Mouse (Mus musculus): Measurements from ENCODE around the gene Them7. TPM values are rescaled to one million over a fixed set of nuclear protein-coding genes. Genes with fewer than 3 reads are reported as not detected.

Gene Them7
- polyA plus RNA-seq, 1 experiment from 2014 or later = 0.55 TPM

DNA sequence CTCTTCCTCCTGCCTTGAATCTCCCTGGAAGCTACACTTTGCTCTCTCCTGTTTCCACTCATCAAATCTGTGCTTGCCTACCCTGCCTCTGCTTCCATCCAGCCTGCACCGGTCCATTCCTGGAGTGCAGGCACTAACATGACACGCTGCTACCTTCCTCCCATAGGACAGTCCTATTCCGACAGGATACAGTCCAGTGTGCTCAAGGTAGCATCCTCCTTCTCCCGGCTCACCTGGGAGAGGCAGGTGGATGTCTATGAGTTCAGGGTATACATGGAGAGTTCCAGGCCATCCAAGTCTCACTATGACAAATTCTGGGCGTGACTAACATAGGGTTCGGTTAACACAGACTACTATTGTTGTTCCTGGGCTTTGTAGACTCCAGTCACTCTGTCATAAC lies 148.0 kb downstream of the Them7 start:
- H3K36me3 ChIP-seq (replicated peaks) = no peaks in the 10 kb centered on the region
- H3K4me1 ChIP-seq = peaks cover 11% of the 10 kb centered on the region
- no peak overlapping the region for H3K4me3 ChIP-seq
- no peak overlapping the region for H3K27ac ChIP-seq
- H3K9me3 ChIP-seq = no peaks in the 10 kb centered on the region
- DNase-seq (ENCODE audit: extremely low spot score, low spot score) = no peak
- peaks cover 41% of the 10 kb centered on the region for H3K27me3 ChIP-seq (ENCODE audit: poor library complexity, severe bottlenecking)
- 90% methylated on average over 6 of the region's 6 CpGs for WGBS

DNA sequence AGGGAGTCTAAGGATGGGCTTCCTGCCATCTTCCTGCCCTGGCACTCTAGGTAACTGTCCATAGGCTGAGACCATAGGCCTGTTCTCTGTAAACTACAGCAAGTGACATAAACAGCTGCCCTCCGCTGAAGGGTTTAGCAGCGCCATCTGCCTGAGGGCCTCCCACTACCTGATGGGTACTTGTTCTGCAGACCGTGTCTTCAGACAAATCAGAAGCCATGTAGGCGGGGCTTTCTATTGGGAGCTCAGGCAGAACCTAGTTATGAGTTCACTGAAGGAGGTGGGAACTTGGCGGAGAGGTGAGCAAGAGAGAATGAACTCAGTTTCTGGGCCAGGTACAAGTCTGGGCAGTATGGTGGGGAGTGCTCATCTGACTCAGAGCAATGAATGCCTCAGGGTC lies 148.6 kb downstream of the Them7 start:
- Histone ChIP-seq H3K27ac (no peak overlapping the region), H3K4me1 (peaks cover 11% of the 10 kb centered on the region), H3K27me3 (ENCODE audit: poor library complexity, severe bottlenecking) (peaks cover 41% of the 10 kb centered on the region), H3K36me3 (replicated peaks) (no peaks in the 10 kb centered on the region), H3K4me3 (no peak overlapping the region), H3K9me3 (no peaks in the 10 kb centered on the region)
- WGBS = 89% methylated on average over 5 of the region's 5 CpGs
- no peak for DNase-seq (ENCODE audit: extremely low spot score, low spot score)

DNA sequence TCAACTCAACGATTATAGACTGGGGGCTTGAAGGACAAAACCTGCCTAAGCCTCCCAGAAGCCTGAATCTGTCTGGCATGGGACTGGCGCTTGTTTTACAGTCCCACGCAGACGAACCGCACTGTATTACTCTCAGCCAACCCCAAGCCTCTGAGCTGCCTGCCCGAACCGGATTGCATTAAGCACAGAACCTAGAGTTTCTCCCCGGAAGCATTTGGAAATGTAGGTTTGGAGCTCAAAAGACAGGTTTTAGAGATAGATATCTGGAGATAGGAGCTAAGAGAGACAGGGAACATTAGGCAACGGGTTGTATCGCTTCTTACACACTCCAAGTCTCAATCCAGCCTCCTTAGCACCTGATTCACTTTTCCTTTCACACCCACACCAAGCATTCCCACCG lies 149.5 kb downstream of the Them7 start:
- H3K36me3 ChIP-seq (replicated peaks) = no peaks in the 10 kb centered on the region
- peaks cover 41% of the 10 kb centered on the region for H3K27me3 ChIP-seq (ENCODE audit: poor library complexity, severe bottlenecking)

DNA sequence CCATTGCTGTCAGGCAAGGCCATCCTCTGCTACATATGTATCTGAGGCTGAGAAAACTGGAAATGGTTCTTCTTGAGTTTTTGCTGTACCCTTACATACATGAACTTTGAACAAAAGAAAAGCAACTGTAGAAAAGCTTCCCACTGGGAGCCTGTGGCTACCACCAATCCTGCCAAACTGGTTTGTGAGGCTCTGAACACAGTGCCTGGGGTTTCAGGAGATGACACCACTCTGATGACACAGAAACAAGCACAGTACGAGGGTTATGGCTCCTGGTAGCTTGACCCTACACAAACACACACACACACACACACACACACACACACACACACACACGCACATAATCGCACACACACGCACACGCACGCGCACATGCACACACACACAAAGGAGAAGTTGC lies 151.1 kb downstream of the Them7 start:
- H3K9me3 ChIP-seq = no peaks in the 10 kb centered on the region
- peaks cover 8% of the 10 kb centered on the region for H3K4me1 ChIP-seq
- no peak for DNase-seq (ENCODE audit: extremely low spot score, low spot score)
- H3K27ac ChIP-seq = no peak overlapping the region
- peaks cover 33% of the 10 kb centered on the region for H3K27me3 ChIP-seq (ENCODE audit: poor library complexity, severe bottlenecking)
- H3K4me3 ChIP-seq = no peak overlapping the region
- H3K36me3 ChIP-seq (replicated peaks) = no peaks in the 10 kb centered on the region
- WGBS = 92% methylated on average over 7 of the region's 7 CpGs

More for the DNA sequence above, 149.5 kb downstream of the Them7 start:
- Histone ChIP-seq H3K4me1 (peaks cover 11% of the 10 kb centered on the region), H3K9me3 (no peaks in the 10 kb centered on the region), H3K27ac (no peak overlapping the region), H3K4me3 (no peak overlapping the region)
- 94% methylated on average over 11 of the region's 11 CpGs for WGBS
- no peak for DNase-seq (ENCODE audit: extremely low spot score, low spot score)

DNA sequence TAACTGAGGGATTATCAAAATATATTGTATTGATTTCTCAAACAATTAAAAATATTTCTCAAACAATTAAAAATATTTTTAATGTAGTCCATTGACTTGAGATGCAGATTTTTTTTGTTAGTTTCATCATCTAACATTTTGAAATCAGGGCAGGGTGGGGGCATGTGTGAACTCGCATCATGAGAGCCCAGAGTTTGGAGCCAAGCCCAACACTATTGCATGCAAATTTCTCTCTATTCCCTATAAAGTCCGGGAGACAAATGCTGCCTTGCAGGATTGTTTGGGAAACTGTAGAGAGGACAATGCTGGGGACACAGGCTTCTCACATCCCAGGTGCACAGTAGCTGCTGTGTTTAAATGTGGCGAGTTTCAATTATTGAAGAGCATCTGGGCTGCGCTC lies 151.6 kb downstream of the Them7 start:
- Histone ChIP-seq H3K4me3 (no peak overlapping the region), H3K27me3 (ENCODE audit: poor library complexity, severe bottlenecking) (peaks cover 28% of the 10 kb centered on the region), H3K4me1 (peaks cover 3% of the 10 kb centered on the region), H3K9me3 (no peaks in the 10 kb centered on the region), H3K27ac (no peak overlapping the region), H3K36me3 (replicated peaks) (no peaks in the 10 kb centered on the region)
- WGBS = 88% methylated on average over 4 of the region's 4 CpGs
- DNase-seq (ENCODE audit: extremely low spot score, low spot score) = no peak

DNA sequence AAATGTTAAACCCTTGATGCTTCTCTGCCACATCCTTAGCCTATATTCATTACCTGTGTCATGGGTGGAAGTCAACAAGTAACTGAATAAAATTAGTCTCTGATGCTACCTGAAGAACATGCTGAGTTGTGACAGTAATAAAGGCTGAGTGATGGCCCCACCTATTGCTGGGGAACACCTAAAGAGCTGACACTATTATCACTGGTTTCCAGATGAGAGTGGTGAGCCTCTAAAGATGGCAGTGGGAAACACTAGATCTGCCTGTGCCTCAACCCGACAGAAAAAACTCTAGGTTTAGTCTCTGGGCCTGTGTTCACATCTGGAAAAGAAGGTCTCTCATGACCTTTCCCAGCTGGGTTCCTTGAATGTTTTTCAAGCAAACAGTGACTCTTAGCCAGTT lies 155.6 kb downstream of the Them7 start:
- H3K9me3 ChIP-seq = no peaks in the 10 kb centered on the region
- WGBS = 62% methylated on average over 1 of the region's 1 CpGs
- peaks cover 7% of the 10 kb centered on the region for H3K36me3 ChIP-seq (replicated peaks)
- H3K27me3 ChIP-seq (ENCODE audit: poor library complexity, severe bottlenecking) = no peaks in the 10 kb centered on the region
- H3K4me3 ChIP-seq = no peak overlapping the region
- no peak for DNase-seq (ENCODE audit: extremely low spot score, low spot score)
- no peak overlapping the region for H3K27ac ChIP-seq
- no peaks in the 10 kb centered on the region for H3K4me1 ChIP-seq

DNA sequence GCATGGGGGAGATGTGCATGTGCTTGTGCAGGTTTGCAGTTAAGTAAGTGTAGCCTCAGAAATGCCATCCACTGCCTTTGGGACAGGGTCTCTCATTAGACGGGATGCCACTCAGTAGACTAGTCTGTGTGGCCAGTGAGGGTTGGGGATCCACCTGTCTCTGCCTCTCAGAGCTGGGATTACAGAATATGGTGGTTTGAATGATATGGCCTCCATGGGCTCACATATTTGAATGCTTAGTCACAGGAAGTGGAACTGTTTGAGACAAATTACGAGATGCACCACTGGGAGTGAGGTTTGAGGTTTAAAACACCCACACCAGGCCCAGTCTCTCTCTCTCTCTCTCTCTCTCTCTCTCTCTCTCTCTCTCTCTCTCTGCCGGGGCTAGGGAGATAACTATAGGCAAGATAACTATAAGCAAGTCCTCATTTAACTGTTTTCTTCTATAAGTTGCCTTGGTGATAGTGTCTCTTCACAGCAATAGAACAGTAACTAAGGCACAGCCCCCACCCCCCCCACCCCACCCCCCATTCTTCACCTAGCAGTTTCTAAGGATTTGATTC lies 156.7 kb downstream of the Them7 start:
- H3K36me3 ChIP-seq (replicated peaks) = peaks cover 18% of the 10 kb centered on the region
- H3K27me3 ChIP-seq (ENCODE audit: poor library complexity, severe bottlenecking) = no peaks in the 10 kb centered on the region
- DNase-seq (ENCODE audit: extremely low spot score, low spot score) = no peak
- H3K27ac ChIP-seq = no peak overlapping the region
- 89% methylated on average over 3 of the region's 3 CpGs for WGBS
- H3K4me1 ChIP-seq = no peaks in the 10 kb centered on the region
- H3K4me3 ChIP-seq = no peak overlapping the region
- no peaks in the 10 kb centered on the region for H3K9me3 ChIP-seq

DNA sequence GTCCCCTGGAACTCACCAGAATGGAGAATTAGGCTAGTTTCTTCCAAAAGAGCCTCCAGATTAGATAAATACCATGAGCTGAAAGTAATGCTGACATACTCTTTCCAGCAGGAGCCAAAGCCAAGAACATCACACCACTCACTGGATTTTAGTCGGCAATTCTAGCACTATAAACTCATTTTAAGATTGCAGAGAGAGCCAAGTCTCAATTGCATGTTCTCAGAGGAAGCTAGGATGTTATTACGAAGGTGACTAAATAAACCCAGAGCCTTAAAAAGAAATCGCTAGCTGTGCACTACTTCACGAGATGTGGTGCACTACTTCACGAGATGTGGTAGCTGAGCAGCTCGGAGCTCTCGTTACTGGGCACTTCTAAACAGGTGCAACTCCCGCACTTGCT lies 158.9 kb downstream of the Them7 start:
- DNase-seq (ENCODE audit: extremely low spot score, low spot score) = no peak
- Histone ChIP-seq H3K4me3 (no peak overlapping the region), H3K27me3 (ENCODE audit: poor library complexity, severe bottlenecking) (no peaks in the 10 kb centered on the region), H3K4me1 (no peaks in the 10 kb centered on the region), H3K36me3 (replicated peaks) (peaks cover 41% of the 10 kb centered on the region), H3K27ac (no peak overlapping the region), H3K9me3 (no peaks in the 10 kb centered on the region)
- 92% methylated on average over 8 of the region's 8 CpGs for WGBS

DNA sequence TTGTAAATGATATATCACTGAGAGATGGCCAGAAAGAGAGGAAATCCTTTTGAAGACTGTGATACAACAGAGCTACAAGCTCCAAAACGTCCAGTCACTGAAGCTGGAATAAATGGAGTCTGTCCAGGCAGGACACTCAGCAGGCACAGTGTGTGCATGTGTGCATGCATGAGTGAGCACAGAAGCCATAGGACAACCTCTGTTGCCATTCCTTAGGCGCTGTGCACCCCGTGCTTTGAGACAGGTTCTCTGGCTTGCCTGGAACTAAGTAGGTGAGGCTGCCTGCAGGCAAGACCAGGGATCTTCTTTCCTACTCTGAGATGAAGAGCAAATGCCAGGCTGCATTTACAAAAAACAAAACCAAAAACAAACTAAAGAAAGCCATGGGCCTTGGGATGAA lies 160.9 kb downstream of the Them7 start:
- WGBS = 77% methylated on average over 3 of the region's 3 CpGs
- H3K4me3 ChIP-seq = no peak overlapping the region
- H3K4me1 ChIP-seq = no peaks in the 10 kb centered on the region
- no peaks in the 10 kb centered on the region for H3K9me3 ChIP-seq
- no peaks in the 10 kb centered on the region for H3K27me3 ChIP-seq (ENCODE audit: poor library complexity, severe bottlenecking)
- no peak for DNase-seq (ENCODE audit: extremely low spot score, low spot score)
- H3K36me3 ChIP-seq (replicated peaks) = peaks cover 60% of the 10 kb centered on the region
- no peak overlapping the region for H3K27ac ChIP-seq

DNA sequence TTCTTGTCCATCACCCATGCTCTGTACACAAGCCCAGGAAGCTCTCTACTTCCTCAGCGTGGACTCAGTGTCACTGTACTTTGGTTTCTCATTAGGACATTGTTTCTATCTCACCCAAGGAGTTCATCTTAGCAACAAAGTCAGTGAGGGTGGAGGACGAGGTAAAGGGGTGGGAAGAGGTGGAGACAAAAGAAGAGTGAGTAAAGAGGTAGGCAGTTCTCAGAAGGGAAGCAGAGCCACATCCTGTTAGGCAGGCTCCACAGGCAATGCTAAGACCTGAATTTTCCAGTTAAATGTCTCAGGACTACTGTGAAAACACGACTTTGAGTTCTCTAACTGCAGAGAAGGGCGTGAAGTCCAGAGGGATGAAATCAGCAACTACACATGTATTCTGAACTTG lies 162.3 kb downstream of the Them7 start:
- no peak overlapping the region for H3K4me3 ChIP-seq
- H3K27me3 ChIP-seq (ENCODE audit: poor library complexity, severe bottlenecking) = no peaks in the 10 kb centered on the region
- WGBS = 90% methylated on average over 4 of the region's 4 CpGs
- H3K4me1 ChIP-seq = peaks cover 7% of the 10 kb centered on the region; the same call in 1 of the 2 replicates
- no peak overlapping the region for H3K27ac ChIP-seq
- H3K9me3 ChIP-seq = no peaks in the 10 kb centered on the region
- H3K36me3 ChIP-seq (replicated peaks) = peaks cover 73% of the 10 kb centered on the region
- DNase-seq (ENCODE audit: extremely low spot score, low spot score) = no peak

DNA sequence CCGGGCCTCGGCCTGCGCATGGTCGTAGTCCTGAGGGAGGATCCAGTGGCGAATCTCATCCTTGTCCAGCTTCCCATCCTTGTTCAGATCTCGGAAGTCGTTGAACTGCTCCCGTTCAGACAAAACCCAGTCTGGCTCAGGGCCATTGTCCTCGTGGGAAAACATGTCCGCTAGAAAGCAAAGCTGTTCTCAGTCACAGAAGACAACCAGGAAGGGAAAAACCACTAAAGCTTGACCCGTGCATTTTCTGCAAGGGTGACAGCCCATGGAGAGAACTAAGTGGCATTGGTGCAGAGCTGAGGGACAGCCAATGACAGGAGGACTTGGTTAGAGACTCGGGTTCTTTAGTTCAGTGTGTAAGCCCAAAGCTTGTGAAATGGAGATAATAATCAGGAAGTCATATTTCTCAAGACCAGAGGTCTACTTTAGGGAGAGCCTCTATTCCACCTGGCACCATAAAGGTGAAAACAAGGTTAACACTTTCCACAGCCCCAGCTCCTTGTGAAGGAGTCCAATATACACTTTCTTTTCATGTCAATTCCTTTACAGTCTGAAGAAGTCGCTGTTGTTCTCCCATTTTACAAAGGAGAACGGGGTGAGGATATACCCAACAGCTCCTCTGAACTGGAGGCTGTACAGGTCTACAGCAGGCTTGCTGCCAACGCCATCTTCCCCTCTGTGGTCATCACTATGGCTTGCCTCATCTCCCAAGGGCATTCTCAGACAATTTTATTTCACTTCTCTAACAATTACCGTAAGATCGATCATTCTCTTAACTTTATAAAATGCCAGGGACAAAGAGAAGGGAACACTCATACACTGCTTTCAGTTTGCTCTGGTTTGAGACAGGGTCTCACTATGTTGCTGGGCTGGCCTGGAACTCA lies 165.1 kb downstream of the Them7 start:
- 93% methylated on average over 17 of the region's 17 CpGs for WGBS
- H3K36me3 ChIP-seq (replicated peaks) = peaks cover 99% of the 10 kb centered on the region
- H3K4me1 ChIP-seq = peaks cover 10% of the 10 kb centered on the region; the same call in 1 of the 2 replicates
- H3K27ac ChIP-seq = no peak overlapping the region
- no peak for DNase-seq (ENCODE audit: extremely low spot score, low spot score)
- H3K4me3 ChIP-seq = no peak overlapping the region
- H3K9me3 ChIP-seq = no peaks in the 10 kb centered on the region
- H3K27me3 ChIP-seq (ENCODE audit: poor library complexity, severe bottlenecking) = no peaks in the 10 kb centered on the region

DNA sequence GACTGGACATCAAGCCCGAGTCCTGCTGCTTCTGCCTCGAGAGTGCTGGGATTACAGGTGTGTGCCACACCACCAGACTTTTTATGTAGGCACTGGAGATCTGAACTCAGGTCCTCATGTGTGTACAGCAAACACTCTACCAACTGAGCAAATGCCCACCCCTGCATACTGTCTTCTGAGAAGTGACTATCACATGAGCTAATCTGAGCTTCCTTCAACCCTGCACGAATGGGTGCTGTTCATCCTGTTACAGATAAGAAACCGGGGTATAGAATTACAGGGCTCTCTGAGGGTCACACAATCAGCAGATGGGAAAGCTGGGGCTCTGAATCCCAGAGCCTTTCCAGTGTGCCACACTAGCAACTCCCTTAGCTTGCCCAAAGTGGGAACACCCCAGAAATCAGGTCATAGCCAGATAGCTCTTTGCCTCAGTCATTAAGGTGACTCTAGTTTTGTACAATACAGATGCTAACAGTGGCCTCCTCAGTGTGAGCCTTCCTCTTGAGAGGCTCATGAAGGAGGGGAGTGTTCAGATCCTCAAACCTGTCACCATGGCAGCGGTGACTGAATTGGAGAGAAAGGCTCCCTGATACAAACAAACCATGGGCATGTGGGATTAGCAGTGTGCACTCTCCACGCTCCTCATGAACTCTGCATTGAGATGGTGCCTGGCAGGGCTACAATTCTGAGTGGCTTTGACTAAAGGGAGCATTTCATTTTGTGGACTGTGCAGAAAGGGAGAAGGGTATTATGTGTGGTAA lies 166.7 kb downstream of the Them7 start:
- WGBS = 85% methylated on average over 6 of the region's 6 CpGs
- H3K27me3 ChIP-seq (ENCODE audit: poor library complexity, severe bottlenecking) = no peaks in the 10 kb centered on the region
- H3K9me3 ChIP-seq = no peaks in the 10 kb centered on the region
- peaks cover 10% of the 10 kb centered on the region; the same call in 1 of the 2 replicates for H3K4me1 ChIP-seq
- H3K27ac ChIP-seq = no peak overlapping the region
- no peak overlapping the region for H3K4me3 ChIP-seq
- no peak for DNase-seq (ENCODE audit: extremely low spot score, low spot score)
- peaks cover 99% of the 10 kb centered on the region for H3K36me3 ChIP-seq (replicated peaks)

DNA sequence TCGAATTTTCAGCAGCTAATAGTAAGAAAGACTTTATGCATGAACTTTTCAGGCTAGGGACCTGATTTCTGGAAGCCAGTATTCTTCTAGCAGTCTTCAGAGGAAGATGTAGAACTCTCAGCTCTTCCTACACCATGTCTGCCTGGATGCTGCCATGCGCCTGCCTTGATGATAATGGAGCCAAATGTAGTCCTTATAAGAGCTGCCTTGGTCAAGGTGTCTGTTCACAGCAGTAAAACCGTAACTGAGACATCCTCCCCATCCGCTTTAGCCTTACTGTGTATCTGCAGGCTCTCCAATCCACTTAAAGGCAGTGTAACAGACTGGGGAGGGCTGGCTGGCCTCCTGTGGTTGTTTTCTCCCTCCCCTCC lies 167.3 kb downstream of the Them7 start:
- 91% methylated on average over 4 of the region's 4 CpGs for WGBS
- Histone ChIP-seq H3K27ac (no peak overlapping the region), H3K4me1 (peaks cover 13% of the 10 kb centered on the region), H3K4me3 (no peak overlapping the region), H3K9me3 (no peaks in the 10 kb centered on the region), H3K27me3 (ENCODE audit: poor library complexity, severe bottlenecking) (no peaks in the 10 kb centered on the region), H3K36me3 (replicated peaks) (peaks cover 99% of the 10 kb centered on the region)
- no peak for DNase-seq (ENCODE audit: extremely low spot score, low spot score)

All from forebrain, embryonic 10.5 days (tissue).